Mouse (Mus musculus) ES-E14 (cell line): ENCODE data around the gene Dupd1. TPM values are rescaled to one million over a fixed set of nuclear protein-coding genes. Genes with fewer than 3 reads are reported as not detected.
A peak's percentile ranks its signal among the peaks of the same experiment; 100 is the strongest.

Source experiments
- DNase-seq: peaks from one replicate; pipeline ENCODE4 v3.0.0-alpha.2; 2013; ENCODE audit warnings: low read depth, low spot score
- H3K27ac ChIP-seq: 2 replicates; pipeline ENCODE4 v1.5.1; 2012; ENCODE audit warnings: low read depth, mild to moderate bottlenecking, low read length, moderate library complexity, mixed read lengths; ENCODE audit not compliant: poor library complexity, insufficient read depth, severe bottlenecking
- H3K36me3 ChIP-seq: 2 replicates; pipeline ENCODE4 v1.6.1; 2012; ENCODE audit warnings: mild to moderate bottlenecking, low read length, moderate library complexity, mixed read lengths; ENCODE audit not compliant: control insufficient read depth, poor library complexity, insufficient read depth, severe bottlenecking
- H3K4me1 ChIP-seq, 2 experiments: fragments of 150-350 bp in 1 of 2; sonication (generic) in 1 of 2; 2 replicates each; pipeline ENCODE4 v1.6.1; 2012; ENCODE audit warnings: low read length in 2 of 2, mild to moderate bottlenecking in 1 of 2, mixed read lengths in 1 of 2; ENCODE audit not compliant: control insufficient read depth in 2 of 2, insufficient read depth in 2 of 2, poor library complexity in 1 of 2
- H3K4me3 ChIP-seq, 2 experiments: fragments of 150-350 bp in 1 of 2; sonication (generic) in 1 of 2; 2 replicates each; pipeline ENCODE4 v1.5.1; 2012; ENCODE audit warnings: low read length in 2 of 2, low read depth in 1 of 2, mild to moderate bottlenecking in 1 of 2, mixed read lengths in 1 of 2; ENCODE audit not compliant: insufficient read depth in 1 of 2, poor library complexity in 1 of 2, severe bottlenecking in 1 of 2
- H3K9ac ChIP-seq: 2 replicates; pipeline ENCODE4 v1.6.1; 2012; ENCODE audit warnings: low read depth, mild to moderate bottlenecking, low read length, mixed read lengths; ENCODE audit not compliant: poor library complexity, insufficient read depth, severe bottlenecking
- H3K9me3 ChIP-seq: fragments of 150-350 bp; sonication (generic); 2 replicates; pipeline ENCODE4 v1.6.1; 2012; ENCODE audit warnings: low read depth, mild to moderate bottlenecking, low read length; ENCODE audit not compliant: control insufficient read depth, insufficient read depth
- CHD2 ChIP-seq: IDR thresholded peaks from 2 replicates; pipeline ENCODE4 v1.6.1; 2014; ENCODE audit warnings: mild to moderate bottlenecking, low read depth, low read length, inconsistent platforms
- HCFC1 ChIP-seq: IDR thresholded peaks from 2 replicates; pipeline ENCODE4 v1.6.1; 2012; ENCODE audit warnings: low read length, inconsistent platforms, borderline replicate concordance; ENCODE audit not compliant: insufficient read depth
- MAFK ChIP-seq: IDR thresholded peaks from 2 replicates; pipeline ENCODE4 v1.6.1; 2014; ENCODE audit warnings: mild to moderate bottlenecking, low read depth, low read length, inconsistent platforms; ENCODE audit not compliant: insufficient read depth
- ZC3H11A ChIP-seq: IDR thresholded peaks from 2 replicates; pipeline ENCODE4 v1.6.1; 2012; ENCODE audit warnings: low read depth, mild to moderate bottlenecking, inconsistent platforms, low read length, borderline replicate concordance
- ZNF384 ChIP-seq: IDR thresholded peaks from 2 replicates; pipeline ENCODE4 v1.6.1; 2012; ENCODE audit warnings: low read depth, low read length, inconsistent platforms
- in situ Hi-C, 2 experiments: fragments of 600-800 bp; cut with MboI; formaldehyde crosslinking; loops; one replicate each; pipeline ENCODE4 v1.15.1; 2025; ENCODE audit warnings: low sequenced_read_pairs in 2 of 2, inconsistent platforms in 1 of 2; ENCODE audit not compliant: unreplicated experiment in 2 of 2
- total RNA-seq: library from RNA; depleted of rRNA; stranded (reverse); fragments of 300-350 nt; gene quantifications from 2 replicates; pipeline ENCODE4 v1.2.3, GENCODE M21; 2012

Dupd1 gene
- total RNA-seq, 1 experiment, result not detected

GRCm38 (mm10) chr14:21741786-21742185 is 27.4 kb upstream of the Dupd1 start:
- TF ChIP-seq CHD2 (no peak), ZC3H11A (peak; percentile 94; the same call in 1 of the 2 replicates), ZNF384 (no peak), MAFK (no peak)
- Histone ChIP-seq H3K36me3 (no peaks in the 10 kb centered on the region), H3K27ac (no peak overlapping the region), H3K9ac (no peak overlapping the region), H3K9me3 (no peaks in the 10 kb centered on the region), H3K4me1 (no peaks in the 10 kb centered on the region), H3K4me3 (no peak overlapping the region)
- in situ Hi-C loops, result loop anchor here in 1 of 2 experiments (25.0 kb wide), 1 partner anchor 604 kb away; no protein-coding TSS in a partner anchor
- peak; percentile 71 for DNase-seq

- TF ChIP-seq CHD2 (no peak), MAFK (no peak), ZNF384 (no peak), ZC3H11A (no peak), HCFC1 (no peak)
- Histone ChIP-seq H3K36me3 (no peaks in the 10 kb centered on the region), H3K27ac (no peak overlapping the region), H3K4me1 (no peaks in the 10 kb centered on the region), H3K9ac (no peak overlapping the region), H3K4me3 (no peak overlapping the region), H3K9me3 (no peaks in the 10 kb centered on the region)
- in situ Hi-C loops, result loop anchor here in 1 of 2 experiments (25.0 kb wide), 1 partner anchor 604 kb away; no protein-coding TSS in a partner anchor
- DNase-seq, result no peak
Observed at GRCm38 (mm10) chr14:21741314-21741713, 26.9 kb upstream of the Dupd1 start.

DNA sequence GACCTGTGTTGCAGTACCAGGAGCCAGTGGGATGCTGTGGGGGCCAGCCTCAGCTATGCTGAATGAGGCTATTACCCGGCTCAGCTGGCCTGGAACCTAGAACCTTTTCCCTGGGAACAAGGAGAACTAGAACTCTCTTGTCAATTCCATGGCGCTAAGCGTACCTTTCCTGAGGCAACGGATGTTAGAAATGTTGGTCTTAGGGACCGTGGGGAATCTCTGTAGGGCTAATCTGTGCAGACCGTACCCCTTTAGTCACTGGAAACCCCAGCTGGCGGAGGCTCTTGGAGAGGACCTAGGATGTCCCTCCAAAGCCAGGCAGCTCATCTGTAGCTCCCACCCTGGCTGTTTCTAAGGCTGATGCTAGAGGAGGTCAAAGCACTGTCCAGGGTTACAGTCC is 26.0 kb upstream of the Dupd1 start:
- H3K4me3 ChIP-seq, result no peak overlapping the region
- no peak overlapping the region for H3K27ac ChIP-seq
- in situ Hi-C loops, result loop anchor here in 1 of 2 experiments (25.0 kb wide), 1 partner anchor 603 kb away; no protein-coding TSS in a partner anchor
- H3K4me1 ChIP-seq, result no peaks in the 10 kb centered on the region
- H3K36me3 ChIP-seq, result no peaks in the 10 kb centered on the region
- DNase-seq, result no peak
- no peak overlapping the region for H3K9ac ChIP-seq
- no peaks in the 10 kb centered on the region for H3K9me3 ChIP-seq
- TF ChIP-seq ZC3H11A (no peak), CHD2 (no peak), MAFK (no peak), HCFC1 (no peak), ZNF384 (no peak)

DNA sequence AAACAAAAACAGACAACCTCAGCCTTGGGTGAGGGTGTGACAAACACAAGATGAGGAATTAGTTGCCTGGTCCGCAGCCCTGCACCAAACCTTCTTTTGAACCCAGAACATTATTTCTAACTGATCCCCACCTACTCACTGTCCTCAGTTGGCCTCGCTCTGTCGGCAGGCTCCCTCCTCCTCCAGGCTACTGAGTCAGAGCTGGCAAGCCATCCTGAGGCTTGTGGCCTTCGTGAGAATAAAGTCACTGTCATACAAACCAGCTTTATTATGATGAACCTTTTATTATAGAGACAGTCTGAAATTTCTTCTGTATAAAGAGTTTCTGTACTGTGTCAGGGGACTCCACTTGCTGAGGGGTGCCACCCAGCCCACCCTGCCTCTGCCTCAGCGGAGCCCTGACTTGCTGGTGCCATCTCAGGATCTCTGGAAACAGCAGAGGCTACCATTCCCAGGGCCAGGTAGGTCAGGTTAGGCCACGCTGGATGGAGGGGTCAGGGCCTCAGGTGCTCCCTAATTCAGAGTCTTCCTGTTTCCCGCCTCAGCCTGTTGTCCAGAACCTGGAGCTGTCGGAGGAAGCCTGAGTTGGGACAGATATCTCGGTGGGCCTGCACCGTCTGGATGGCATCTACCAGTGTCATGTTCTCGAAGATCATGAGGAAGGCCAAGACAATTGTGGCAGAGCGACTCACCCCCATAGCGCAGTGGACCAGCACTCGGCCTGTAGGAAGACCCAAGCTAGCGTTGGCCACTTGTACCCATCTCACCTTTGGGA is 18.9 kb upstream of the Dupd1 start:
- Histone ChIP-seq H3K36me3 (no peaks in the 10 kb centered on the region), H3K4me1 (no peaks in the 10 kb centered on the region), H3K9me3 (no peaks in the 10 kb centered on the region), H3K9ac (no peak overlapping the region), H3K27ac (no peak overlapping the region), H3K4me3 (no peak overlapping the region)
- no peak for DNase-seq
- in situ Hi-C loops, result loop anchor here (10.0 to 25.0 kb wide), 2 partner anchors 589 to 596 kb away; no protein-coding TSS in a partner anchor
- TF ChIP-seq HCFC1 (no peak), ZC3H11A (no peak), CHD2 (no peak), ZNF384 (no peak), MAFK (no peak)
